Mouse (Mus musculus) frontal cortex, postnatal 36 days (tissue): Measurements from ENCODE around the gene Snd1.

Experiments
- DNase-seq, 2 experiments: peaks; one replicate each; pipeline ENCODE4 v3.0.0; 2022; ENCODE audit warnings: low spot score in 2 of 2

Gene Snd1

DNA sequence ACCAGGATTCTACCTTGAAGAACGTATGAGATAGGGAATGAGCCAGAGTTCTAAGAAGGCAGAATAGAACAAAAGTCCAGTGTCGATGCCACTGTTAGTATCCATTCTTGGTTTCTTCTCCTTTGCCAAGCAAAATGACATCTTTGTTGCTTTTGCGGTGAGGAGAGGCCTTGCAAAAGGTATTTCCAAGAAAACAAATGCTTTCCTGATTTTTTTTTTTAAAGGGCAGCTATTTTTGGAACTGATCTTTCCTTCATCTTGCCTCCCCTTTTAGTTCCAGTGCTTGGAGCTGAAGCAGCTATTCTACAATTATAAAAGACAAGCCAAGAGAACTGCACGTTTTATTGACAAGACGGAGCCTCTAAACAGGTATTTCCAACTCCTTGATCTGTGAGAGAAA is at the start of gene Snd1:
TSS of gene Snd1 (plus strand) at position 301 of the 400 bp plus-strand sequence.
- no peak for DNase-seq

DNA sequence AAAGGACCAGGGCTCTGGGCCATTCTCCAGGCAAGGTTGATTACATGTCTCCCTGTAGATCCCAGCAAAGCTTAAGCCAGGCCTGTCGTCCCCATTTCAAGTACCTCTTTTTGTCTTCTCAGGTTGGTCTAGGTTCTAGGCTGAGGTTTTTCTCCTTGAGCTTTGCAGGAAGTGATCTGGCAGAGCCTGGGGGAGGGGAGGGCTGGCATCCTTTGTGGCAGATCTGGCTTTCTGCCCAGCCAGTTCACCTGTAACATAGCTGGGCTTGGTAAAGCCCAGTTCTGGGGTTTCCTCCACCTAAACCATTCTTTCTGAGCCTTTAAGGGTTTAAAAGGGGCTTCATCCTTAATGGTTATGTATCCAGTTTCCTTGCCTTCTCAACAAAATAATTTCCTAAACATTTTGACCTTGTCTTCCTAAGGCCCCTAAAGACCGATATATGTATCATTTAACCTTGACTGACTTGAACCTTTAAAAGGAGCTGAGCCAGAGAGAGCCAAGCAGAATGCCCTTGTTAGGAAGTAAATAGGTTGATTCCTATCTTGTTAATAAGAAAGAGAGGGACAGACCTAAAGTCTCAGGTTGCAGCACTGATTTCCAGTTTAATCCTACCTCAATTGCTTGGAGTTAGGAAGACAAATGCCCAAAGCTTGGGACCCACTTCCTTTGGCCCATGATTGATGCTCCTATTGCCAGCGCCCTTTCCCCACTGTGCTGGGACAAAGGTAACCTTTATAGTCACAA is 47.7 kb upstream of the Snd1 start, which contains the start of gene Fscn3:
TSS of gene Fscn3 (plus strand) at position 694 of the 744 bp plus-strand sequence.
- DNase-seq: peak in 1 of 2 experiments; percentile 8

DNA sequence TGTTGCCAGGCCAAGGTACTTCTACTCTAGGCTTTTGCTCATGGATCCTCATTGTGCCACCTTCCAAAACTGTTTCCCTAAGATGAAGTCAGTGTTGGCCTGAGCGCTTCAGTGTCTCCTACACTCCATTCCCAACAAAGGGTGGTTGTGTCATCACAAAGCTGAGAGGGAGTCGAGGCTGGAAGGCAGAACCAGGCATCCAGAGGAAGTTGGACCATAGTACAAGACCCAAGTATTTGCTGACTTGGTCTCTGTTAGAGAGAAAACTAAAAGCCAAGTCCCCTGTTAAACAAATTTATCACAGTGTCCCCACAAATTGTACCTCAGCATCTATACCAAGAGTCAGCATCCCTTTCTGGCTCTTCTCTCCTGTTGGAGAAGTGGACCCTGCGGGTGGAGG is 46.6 kb upstream of the Snd1 start, which contains the start of gene Gcc1:
TSS of gene Gcc1 (minus strand) at position 101 of the 400 bp plus-strand sequence.
- no peak for DNase-seq

DNA sequence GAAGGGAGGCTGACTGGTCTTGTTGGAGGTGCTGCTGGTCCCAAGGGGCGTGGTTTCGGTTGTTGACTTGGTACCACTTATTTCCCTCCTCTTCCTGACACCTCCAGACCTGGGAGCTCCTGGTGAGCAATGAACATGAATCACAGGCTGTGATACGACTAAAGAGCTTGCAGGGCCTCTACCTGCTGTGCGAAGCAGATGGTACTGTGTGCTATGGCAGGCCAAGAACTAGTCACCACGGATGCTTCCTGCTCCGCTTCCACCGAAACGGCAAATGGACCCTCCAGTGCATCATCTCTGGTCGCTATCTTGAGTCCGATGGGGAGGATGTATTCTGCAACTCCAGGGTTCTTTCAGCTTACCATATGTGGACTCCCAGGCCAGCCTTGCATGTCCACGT is 45.1 kb upstream of the Snd1 start:
- DNase-seq: no peak

DNA sequence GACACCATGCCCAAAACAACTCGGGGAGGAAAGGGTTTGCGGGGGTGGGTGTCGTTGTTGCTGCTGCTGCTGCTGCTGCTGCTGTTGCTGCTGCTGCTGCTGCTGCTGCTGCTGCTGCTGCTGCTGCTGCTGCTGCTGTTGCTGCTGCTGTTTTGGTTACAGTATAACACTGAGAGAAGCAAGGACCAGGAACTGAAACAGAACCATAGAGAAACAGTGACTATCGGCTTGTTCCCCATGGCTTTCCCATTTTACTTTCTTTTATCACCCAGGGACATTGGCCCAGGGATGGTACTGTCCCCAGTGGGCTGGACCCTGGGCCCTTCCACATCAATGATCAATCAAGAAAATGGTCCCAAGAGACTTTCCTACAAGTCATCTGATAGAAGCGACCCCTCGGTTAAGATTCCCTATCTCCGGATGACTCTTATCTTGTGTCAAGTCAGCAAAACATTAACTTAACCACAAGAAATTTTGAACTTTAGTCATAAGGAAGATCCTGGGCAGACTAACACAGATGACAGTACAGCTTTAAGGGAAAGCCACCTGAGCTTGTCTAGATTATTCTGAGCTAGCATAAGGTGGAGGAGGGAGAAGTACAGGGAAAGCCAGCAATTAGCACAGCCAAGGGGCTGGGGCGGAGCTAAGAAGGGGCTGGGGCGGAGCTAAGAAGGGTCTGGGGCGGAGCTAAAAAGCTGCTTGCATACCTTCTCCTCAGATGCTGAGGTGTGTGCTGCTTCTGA is 44.0 kb upstream of the Snd1 start:
- no peak for DNase-seq

DNA sequence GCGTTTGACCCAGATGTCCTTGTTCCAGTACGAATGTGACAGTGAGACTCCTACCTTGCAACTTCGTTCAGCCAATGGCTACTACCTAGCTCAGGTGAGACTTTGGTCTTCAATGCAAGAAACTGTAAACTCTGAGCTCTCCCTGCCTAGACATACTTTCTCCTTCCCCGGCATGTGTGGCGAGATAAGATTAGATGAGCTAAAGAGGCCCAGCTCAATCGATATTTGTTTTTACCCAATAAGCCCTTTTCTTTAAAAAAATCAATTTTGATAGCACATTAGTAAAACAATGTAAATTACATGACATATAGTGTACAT is 43.4 kb upstream of the Snd1 start:
- no peak for DNase-seq

DNA sequence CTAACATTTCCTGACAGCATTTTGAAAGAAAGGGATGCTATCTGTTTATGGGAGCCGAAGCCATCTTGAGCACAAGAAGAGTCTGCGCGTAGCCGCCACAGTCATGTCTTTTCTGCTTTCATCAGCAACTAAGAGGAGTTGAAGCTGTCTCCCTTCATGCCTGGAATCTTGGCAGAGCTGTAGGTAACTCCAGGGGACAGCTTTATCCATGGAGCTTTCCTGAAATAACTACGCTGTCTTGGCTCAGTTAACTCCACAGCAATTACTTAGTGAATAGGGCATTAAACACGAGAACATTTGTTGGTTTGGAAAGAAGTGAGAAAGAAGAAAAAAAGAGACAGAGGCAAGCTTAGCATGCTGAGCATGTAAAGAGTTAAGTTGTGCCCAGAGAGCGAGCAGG is 27.0 kb upstream of the Snd1 start:
- no peak for DNase-seq

DNA sequence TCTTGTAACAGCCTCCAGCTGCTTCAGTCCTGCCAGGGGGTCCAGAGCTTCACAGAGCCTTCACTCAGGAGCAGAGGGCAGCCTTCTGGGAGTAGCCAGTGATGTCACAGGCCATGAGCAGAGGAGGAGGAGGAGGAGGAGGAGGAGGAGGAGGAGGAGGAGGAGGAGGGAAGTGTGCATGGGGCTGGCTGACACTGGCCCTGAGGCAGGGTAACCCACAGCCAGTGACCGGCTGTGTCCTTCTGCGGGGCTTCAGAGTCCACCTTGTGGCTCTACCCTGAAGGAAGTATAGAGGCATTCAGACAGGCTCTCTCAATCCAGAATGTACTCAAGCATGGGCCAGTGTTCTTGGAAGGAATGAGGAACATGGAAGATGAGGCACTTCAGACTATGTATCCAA is 25.7 kb upstream of the Snd1 start, which contains the start of gene Pax4:
TSS of gene Pax4 (minus strand) at position 101 of the 400 bp plus-strand sequence.
- no peak for DNase-seq

DNA sequence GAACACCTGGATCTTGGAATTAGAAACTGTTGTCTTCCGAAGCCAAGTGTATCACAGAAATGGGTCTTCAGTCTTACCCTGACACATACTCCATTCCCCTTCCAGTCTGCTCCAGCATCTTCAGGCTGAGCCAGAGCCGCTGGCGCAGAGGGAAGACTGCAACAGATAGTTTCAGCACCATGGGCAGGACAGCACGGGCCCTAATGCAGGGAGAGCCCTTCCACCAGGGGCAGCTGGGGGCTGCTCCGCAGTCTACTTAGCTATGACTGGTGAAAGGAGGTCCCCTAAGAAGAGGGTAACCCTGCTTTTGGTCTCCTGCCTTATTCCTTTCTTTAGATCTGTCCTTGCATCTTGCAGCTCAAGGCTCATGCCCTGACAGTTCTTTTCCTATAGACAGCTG is 24.5 kb upstream of the Snd1 start:
- DNase-seq: no peak

DNA sequence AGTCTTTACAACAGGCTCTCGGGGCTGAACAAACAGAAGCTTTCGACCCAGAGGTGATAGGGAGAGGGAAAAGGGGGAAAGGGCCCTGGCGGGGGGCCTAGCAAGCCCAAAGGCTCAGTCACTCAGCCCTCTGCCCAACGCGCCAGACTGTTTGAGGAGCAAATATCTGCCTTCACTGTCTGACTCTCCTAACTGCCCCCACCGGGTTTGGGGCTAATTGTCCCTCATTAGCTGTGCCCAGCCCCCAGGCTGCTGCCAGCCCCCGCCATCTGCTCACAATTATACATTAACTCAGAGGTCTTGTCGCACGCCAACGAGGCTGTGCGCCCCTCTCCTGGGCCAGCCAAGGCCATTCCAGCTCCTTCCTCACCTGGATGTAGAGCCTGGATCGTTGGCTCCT is 24.0 kb upstream of the Snd1 start:
- no peak for DNase-seq

DNA sequence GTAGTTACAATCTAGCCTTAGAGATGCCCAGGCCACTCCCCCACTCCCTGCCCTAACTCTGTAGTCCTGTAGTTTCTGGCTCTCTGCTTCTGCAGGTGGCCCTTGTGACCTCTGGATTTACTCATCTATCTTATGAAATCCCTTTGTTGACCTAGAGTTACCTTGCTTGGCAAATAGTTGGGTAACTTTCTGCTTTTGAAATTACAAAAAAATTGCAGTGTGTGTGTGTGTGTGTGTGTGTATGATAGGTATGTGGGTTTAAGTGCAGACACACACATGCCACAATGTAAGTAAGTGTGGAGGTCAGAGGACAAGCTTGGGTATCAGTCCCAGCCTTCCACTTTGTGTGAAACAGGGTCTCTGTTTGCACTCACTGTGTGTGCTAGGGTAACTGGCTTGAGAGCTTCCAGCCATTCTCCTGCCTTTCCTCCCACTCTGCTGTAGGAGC is 15.7 kb upstream of the Snd1 start:
- DNase-seq: no peak

DNA sequence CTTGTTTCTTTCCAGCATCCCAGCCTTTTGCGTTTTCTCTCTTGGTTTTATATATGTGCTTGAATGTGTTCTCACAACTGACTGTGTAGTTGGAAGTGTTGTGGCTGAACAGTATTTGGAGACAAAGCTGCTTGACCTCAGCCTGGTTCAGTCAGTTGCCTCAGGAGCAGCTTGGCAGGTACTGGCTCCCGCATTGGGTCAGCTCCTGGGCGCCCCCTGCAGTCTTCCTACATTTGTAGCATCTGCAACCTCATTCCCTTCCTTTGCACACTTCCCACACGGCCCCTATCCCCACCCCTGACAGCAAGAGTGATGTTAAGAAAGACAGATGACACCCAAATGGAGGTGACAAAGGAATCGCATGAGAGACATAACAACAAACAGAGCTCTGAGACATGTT is 14.4 kb upstream of the Snd1 start:
- DNase-seq: peak; percentile 46 to 49

DNA sequence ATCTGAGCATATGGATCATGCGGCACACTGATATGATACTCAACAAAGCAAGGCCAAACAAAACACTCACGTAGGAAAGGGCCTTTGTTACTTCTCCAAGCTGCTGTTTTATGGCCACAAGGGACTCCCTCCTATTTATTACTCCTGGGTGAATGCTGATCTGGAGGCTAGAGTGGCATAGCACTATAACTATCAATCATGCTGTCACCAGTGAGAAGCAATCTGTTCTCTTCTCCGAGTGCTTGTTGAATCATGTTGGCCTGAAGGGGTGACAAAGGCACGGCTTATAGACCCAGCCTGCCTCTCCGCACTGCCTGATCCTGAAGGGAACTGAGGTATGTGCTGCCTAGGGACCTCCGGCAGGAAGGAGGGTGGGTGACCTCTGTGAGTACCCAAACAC is 10.3 kb upstream of the Snd1 start:
- DNase-seq: no peak

DNA sequence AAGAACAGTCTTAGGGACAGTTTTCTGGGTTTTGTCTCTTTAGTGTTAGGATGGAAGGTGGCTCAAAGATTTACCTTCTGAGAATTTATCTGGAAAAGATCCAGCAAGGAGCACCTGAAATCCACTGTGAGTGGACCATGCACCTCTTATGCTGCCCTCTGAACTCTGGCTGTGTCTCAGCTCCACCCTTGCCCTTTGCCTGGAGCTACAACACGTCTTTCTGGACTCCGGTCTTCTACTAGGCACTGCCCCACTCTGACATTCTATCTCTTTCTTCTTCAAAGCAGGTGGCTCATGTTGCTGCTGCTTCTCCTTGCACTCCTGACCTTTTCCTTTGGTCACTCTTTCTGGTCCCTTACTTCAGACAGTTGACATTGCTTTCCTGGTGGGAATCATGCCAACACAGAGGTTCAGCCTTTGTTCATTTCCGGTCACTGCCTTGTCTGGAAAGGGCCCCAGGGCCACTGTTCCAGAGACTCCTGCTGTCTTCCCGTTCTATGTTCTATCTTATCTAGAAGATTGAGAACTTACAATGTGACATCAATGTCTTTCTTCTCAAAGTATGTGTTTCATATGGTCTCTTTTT is 4.8 kb upstream of the Snd1 start:
- DNase-seq: no peak

DNA sequence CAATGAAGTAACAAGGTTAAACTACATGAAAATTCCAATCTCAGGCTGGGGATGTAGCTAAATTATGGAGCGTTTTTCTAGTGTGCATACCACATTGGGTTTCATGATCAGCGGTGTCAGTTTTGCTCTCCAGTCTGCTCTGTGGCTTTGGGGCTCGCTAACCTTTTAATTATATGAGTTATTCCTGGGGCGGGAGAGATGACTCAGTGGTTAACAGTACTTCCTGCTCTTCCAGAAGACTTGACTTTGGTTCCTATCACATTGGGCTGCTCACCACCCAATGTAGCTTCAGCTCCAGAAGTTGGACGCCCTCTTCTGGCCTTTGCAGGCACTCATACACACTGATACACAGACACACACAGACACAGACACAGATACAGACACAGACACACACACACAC is 4.3 kb upstream of the Snd1 start:
- DNase-seq: no peak

DNA sequence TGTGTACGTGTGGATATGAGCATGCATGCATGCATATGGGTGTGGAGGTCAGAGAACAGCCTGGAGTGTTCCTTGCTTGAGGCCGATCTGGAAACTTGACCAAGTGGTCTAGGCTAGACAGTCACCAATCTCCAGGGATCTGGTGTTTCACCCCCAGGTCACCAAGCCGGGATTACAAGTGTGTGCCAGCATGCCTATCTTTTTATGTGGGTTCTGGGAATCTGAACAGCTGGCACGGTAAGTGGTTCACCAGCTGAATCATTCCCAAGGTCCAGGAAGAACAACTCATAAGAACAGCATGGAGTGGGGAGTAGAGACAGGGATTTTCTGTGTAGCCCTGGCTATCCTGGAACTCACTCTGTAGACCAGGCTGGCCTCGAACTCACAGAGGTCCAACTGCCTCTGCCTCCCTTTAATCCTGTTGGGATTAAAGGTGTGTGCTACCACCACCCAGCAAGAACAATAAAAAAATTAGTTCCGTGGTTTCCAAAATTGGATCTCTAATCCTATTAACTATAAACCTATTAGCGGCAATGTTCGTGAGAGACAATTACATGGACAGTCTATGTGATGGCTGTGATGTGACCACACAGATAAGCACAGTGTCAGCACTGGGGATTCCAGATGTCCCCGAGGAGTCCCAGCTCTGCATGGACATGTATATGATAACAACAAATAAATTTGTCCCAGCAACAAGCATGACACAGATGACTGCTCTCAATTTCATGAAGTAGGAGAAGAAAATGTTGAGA is 3.5 kb upstream of the Snd1 start:
- no peak for DNase-seq

DNA sequence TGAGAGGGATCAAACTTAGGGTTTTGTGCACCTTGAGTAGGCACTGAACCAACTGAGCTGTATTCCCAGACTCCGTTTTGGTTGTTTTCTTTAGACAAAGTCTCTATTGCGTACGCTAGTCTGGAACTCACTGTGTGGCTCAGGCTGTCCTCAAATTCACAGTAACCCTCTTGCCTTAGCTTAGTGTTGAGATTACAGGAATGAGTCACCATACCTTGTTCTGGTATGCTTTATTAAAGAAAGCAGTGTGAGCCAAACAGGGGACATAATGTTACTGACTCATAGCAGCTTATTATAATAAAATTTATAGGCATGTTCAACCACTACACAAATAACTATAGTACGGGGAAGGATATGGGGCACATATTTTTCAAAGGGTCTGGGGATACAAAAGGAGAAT is 728 bp upstream of the Snd1 start:
- no peak for DNase-seq

DNA sequence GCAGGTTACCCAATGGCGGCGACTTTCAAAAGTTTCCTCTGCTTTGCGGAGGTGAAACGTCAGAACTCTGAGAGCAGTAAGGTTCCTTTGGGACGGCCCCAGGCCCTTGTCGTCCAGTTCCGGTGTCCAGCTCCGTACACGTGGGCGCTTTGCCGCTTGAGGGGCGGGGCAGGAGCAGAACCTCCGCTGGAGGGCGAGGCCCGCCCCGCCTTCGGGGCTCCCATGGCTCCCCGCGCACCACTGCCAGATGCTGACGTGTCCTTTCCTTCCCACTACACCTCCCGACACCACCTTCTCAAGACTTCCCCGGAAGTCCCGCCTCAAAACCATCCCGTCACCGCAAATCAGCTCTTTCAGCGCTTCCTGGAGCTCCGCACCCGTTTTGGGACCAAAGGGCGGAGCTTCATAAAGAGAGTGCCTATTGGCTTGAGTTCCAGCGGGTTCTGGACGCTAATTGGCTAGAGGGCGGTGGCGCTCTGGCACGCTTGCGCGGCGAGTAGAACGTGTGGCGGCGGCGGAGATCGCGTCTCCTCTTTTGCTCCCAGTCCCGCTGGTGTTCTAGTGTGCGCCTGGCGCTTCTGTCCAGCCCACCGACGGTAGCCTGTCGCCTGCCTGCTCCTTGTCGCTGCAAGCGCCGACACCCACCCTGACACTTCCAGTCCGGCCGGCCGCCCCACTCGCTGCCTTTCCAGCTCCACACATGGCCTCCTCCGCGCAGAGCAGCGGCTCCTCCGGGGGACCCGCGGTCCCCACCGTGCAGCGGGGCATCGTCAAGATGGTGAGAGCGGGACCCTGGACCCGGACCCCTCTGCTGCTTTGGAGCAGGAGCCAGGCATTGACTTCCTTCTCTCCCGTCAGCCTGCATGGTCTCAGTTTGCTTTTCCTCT is 5.2 kb downstream of the Snd1 start:
- peak; percentile 99 for DNase-seq

DNA sequence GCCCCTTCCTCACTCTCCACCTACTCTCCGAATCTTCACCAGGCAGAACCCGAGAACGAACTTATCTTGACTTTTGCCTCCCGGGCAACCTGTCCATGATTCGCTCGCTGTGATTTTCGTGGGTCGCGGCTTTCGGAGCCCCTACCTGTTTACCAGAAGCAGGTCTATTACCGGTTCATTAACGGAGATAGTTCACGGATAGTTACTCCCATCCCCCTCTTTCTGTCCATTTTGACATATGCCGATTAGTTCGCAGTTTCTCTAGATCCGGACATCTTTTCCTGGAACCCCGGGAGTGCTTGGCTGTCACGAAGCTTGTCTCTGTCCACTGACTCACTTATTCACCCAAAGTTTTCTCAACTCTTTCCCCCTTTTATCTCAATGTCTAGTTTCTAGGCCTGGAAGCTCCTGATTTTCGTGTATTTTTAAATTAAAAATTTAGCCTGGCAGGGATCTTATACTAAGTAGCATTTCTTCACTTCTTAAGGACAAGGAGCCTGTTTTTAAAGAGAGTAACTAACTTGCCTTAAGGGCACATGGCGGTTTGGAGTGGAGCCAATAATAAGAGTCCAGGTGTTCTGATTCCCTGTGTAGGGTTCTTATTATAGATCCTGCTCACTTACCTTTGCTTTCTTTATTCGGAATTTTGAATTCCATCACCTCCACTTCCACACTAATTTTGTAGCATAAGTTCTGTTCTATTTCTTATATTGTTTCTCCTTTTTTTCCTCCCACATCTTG is 6.0 kb downstream of the Snd1 start:
- no peak for DNase-seq

DNA sequence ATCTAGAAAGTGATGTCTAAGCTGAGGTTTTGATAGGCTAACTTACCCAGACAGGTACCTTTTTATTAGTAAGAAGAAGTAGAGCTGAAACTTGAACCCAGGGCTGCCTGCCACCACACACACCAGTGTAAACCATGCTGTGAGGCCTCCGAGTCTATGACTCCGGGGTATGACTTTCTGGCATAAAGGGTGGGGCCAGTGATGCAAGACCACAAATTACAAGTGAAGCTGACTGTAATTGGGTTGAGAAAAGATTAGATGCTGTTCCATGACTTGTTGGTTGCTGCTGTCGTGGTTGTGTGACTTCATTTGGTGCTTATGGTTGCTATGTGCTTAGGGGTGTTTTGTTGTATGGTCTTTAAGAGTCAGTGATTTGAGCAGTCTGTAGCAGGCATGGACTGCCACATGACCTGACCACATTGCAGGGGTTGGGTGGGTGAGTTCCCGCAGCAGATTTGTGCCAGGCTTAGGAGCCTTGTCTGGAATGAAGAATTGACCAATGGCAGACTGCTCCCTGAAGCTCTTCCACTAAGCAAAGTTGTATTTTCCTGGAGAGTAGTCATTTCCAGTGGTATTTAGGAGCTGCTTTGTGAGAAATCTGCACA is 7.9 kb downstream of the Snd1 start:
- DNase-seq: no peak
